Mouse (Mus musculus) erythroblast, embryonic 14.5 days (primary cell): Measurements from ENCODE around the gene Elp4.

Experiments
- GATA1 ChIP-seq: IDR thresholded peaks from 2 replicates; pipeline ENCODE4 v1.6.1; 2012; ENCODE audit warnings: low read length, inconsistent platforms, mixed read lengths
- TAL1 ChIP-seq: IDR thresholded peaks from 3 replicates; pipeline ENCODE4 v1.6.1; 2012; ENCODE audit warnings: low read length, inconsistent platforms, mixed read lengths

GRCm38 (mm10) chr2:105672596-105672960 is 231.8 kb downstream of the Elp4 start:
- TF ChIP-seq GATA1: no peak
- TF ChIP-seq TAL1: no peak
